In the genomic region with DNA sequence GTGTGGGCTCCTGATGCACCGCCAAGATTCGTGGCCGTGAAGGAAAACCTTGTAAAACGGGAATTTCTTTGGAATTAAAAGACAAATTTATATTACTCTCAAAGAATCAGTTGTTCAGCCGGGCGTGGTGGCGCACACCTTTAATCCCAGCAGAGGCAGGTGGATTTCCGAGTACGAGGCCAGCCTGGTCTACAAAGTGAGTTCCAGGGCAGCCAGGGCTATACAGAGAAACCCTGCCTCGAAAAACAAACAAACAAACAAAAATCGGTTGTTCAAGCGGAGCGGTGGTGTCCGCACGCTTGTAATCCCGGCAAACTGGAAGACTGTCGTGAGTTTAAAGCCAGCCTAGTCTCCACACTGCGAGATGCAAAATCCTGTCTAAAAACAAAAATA, we compare ENCODE assay signal across 8 mouse cellular contexts. TPM values are rescaled to one million over a fixed set of nuclear protein-coding genes. Genes with fewer than 3 reads are reported as not detected.
DNase-seq lines count a peak whose midpoint lies in the region; ATAC-seq lines count a peak whose summit lies in the region.

No protein-coding gene starts in this region.

- WGBS in lung, embryonic 15.5 days = 16% methylated on average over 18 of the region's 18 CpGs
- WGBS in forebrain, embryonic 10.5 days = 18% methylated on average over 18 of the region's 18 CpGs
- 21% methylated on average over 18 of the region's 18 CpGs for WGBS in limb, embryonic 11.5 days
- WGBS in neural tube, embryonic 15.5 days = 19% methylated on average over 18 of the region's 18 CpGs

- H3K4me2 ChIP-seq in lung, embryonic 15.5 days = peak overlapping the region; percentile 93
- peak overlapping the region; percentile 77 for H3K4me2 ChIP-seq in limb, embryonic 11.5 days (ENCODE audit: low read depth, severe bottlenecking)
- peak overlapping the region; percentile 90 for H3K4me2 ChIP-seq in neural tube, embryonic 15.5 days

- no peaks in the 10 kb centered on the region for H3K36me3 ChIP-seq in lung, embryonic 15.5 days
- H3K36me3 ChIP-seq in forebrain, embryonic 10.5 days (replicated peaks) = peaks cover 20% of the 10 kb centered on the region
- H3K36me3 ChIP-seq in limb, embryonic 11.5 days (ENCODE audit: control insufficient read depth, insufficient read depth, low read length) = no peaks in the 10 kb centered on the region
- H3K36me3 ChIP-seq in neural tube, embryonic 15.5 days = peaks cover 8% of the 10 kb centered on the region

- peaks cover 17% of the 10 kb centered on the region for H3K4me1 ChIP-seq in lung, embryonic 15.5 days
- H3K4me1 ChIP-seq in forebrain, embryonic 10.5 days = peaks cover 20% of the 10 kb centered on the region
- H3K4me1 ChIP-seq in limb, embryonic 11.5 days (ENCODE audit: control insufficient read depth, insufficient read depth, low read length) = no peaks in the 10 kb centered on the region
- H3K4me1 ChIP-seq in neural tube, embryonic 15.5 days = peaks cover 24% of the 10 kb centered on the region

- H3K4me3 ChIP-seq in lung, embryonic 15.5 days = peak overlapping the region; percentile 84
- H3K4me3 ChIP-seq in forebrain, embryonic 10.5 days = peak overlapping the region; percentile 83
- peak overlapping the region; percentile 58 for H3K4me3 ChIP-seq in limb, embryonic 11.5 days (ENCODE audit: low read depth, low read length)
- peak overlapping the region; percentile 90 for H3K4me3 ChIP-seq in neural tube, embryonic 15.5 days (replicated peaks)

- intact Hi-C loops in left cerebral cortex, postnatal 14 days (cut with DNase I) = loop anchor here (5.0 kb wide), 1 partner anchor 131 kb away; no protein-coding TSS in a partner anchor

- no peak for ATAC-seq in lung, embryonic 15.5 days (ENCODE audit: borderline replicate concordance, extremely low read depth, low FRiP score, low TSS enrichment)
- ATAC-seq in limb, embryonic 11.5 days (ENCODE audit: insufficient number of reproducible peaks, low FRiP score, low TSS enrichment, low read depth) = 0 out of 2 replicates have a peak, but pooled peaks have one; percentile 21
- ATAC-seq in neural tube, embryonic 15.5 days (ENCODE audit: low FRiP score) = peak; percentile 11; the same call in 1 of the 2 replicates

- no peaks in the 10 kb centered on the region for H3K27me3 ChIP-seq in lung, embryonic 15.5 days
- H3K27me3 ChIP-seq in forebrain, embryonic 10.5 days (ENCODE audit: poor library complexity, severe bottlenecking) = no peaks in the 10 kb centered on the region
- H3K27me3 ChIP-seq in limb, embryonic 11.5 days (ENCODE audit: control insufficient read depth, insufficient read depth, low read length) = no peaks in the 10 kb centered on the region
- no peaks in the 10 kb centered on the region for H3K27me3 ChIP-seq in neural tube, embryonic 15.5 days (replicated peaks)

- peak overlapping the region; percentile 47 for H3K9ac ChIP-seq in lung, embryonic 15.5 days
- H3K9ac ChIP-seq in limb, embryonic 11.5 days (ENCODE audit: low read length) = no peak overlapping the region
- H3K9ac ChIP-seq in neural tube, embryonic 15.5 days (replicated peaks) = peak overlapping the region; percentile 54

- no peaks in the 10 kb centered on the region for H3K9me3 ChIP-seq in lung, embryonic 15.5 days
- no peaks in the 10 kb centered on the region for H3K9me3 ChIP-seq in forebrain, embryonic 10.5 days
- H3K9me3 ChIP-seq in limb, embryonic 11.5 days (ENCODE audit: control insufficient read depth, low read length) = no peaks in the 10 kb centered on the region
- no peaks in the 10 kb centered on the region for H3K9me3 ChIP-seq in neural tube, embryonic 15.5 days (replicated peaks)

- H3K27ac ChIP-seq in lung, embryonic 15.5 days = no peak overlapping the region
- peak overlapping the region; percentile 75 for H3K27ac ChIP-seq in forebrain, embryonic 10.5 days
- no peak overlapping the region for H3K27ac ChIP-seq in limb, embryonic 11.5 days (replicated peaks; ENCODE audit: low read depth, low read length)
- H3K27ac ChIP-seq in neural tube, embryonic 15.5 days (replicated peaks) = peak overlapping the region; percentile 55; the same call in 1 of the 2 replicates

- no peak for DNase-seq in lung, postnatal 4 days
- DNase-seq in forebrain, embryonic 10.5 days (ENCODE audit: extremely low spot score, low spot score) = no peak
- DNase-seq in limb, embryonic 11.5 days (ENCODE audit: low spot score) = no peak
- DNase-seq in cerebellum, postnatal 4 days (ENCODE audit: low spot score in 2 of 2) = no peak
- DNase-seq in left cerebral cortex, postnatal 14 days (ENCODE audit: low spot score in 2 of 2) = no peak
- DNase-seq in MN1 (ENCODE audit: low spot score) = no peak

RNA-seq across cellular contexts. Expression of a gene that starts 0.3 kb away (rescaled TPM):
- 13.7 and 13.8 TPM in 2 replicates for polyA plus RNA-seq in lung, embryonic 15.5 days (2015; fragmentation: Nextera tagmentation; extraction: Ambion mirVana)
- 43.8 and 43.9 TPM in 2 replicates for polyA plus RNA-seq in forebrain, embryonic 10.5 days (2016; fragmentation: Nextera tagmentation; extraction: Ambion mirVana)
- polyA plus RNA-seq in limb, embryonic 11.5 days (2014; fragmentation: Nextera tagmentation; extraction: Ambion mirVana) = 16.1 and 18.4 TPM in 2 replicates
- 17.9 and 18.5 TPM in 2 replicates for polyA plus RNA-seq in neural tube, embryonic 15.5 days (2015; fragmentation: Nextera tagmentation; extraction: Ambion mirVana)
- total RNA-seq in left cerebral cortex, postnatal 14 days (2021) = 10 to 100 TPM; 39.2 to 42.1 TPM

RNA-seq across cellular contexts. Expression of a gene that starts 15.4 kb away (rescaled TPM):
- 619 and 635 TPM in 2 replicates for polyA plus RNA-seq in lung, embryonic 15.5 days (2015; fragmentation: Nextera tagmentation; extraction: Ambion mirVana)
- polyA plus RNA-seq in forebrain, embryonic 10.5 days (2016; fragmentation: Nextera tagmentation; extraction: Ambion mirVana) = 1,170 and 1,238 TPM in 2 replicates
- 820 and 869 TPM in 2 replicates for polyA plus RNA-seq in limb, embryonic 11.5 days (2014; fragmentation: Nextera tagmentation; extraction: Ambion mirVana)
- 540 and 577 TPM in 2 replicates for polyA plus RNA-seq in neural tube, embryonic 15.5 days (2015; fragmentation: Nextera tagmentation; extraction: Ambion mirVana)
- 100 to 1,000 TPM; 601 to 606 TPM for total RNA-seq in left cerebral cortex, postnatal 14 days (2021)

RNA-seq across cellular contexts. Expression of a gene that starts 36.9 kb away (rescaled TPM):
- polyA plus RNA-seq in lung, embryonic 15.5 days (2015; fragmentation: Nextera tagmentation; extraction: Ambion mirVana) = 71.4 and 72.6 TPM in 2 replicates
- polyA plus RNA-seq in forebrain, embryonic 10.5 days (2016; fragmentation: Nextera tagmentation; extraction: Ambion mirVana) = 101 and 103 TPM in 2 replicates
- 86.2 and 91.6 TPM in 2 replicates for polyA plus RNA-seq in limb, embryonic 11.5 days (2014; fragmentation: Nextera tagmentation; extraction: Ambion mirVana)
- 59.7 and 61.4 TPM in 2 replicates for polyA plus RNA-seq in neural tube, embryonic 15.5 days (2015; fragmentation: Nextera tagmentation; extraction: Ambion mirVana)
- 10 to 100 TPM; 21.9 to 27.2 TPM for total RNA-seq in left cerebral cortex, postnatal 14 days (2021)

RNA-seq across cellular contexts. Expression of a gene that starts 37.0 kb away (rescaled TPM):
- polyA plus RNA-seq in lung, embryonic 15.5 days (2015; fragmentation: Nextera tagmentation; extraction: Ambion mirVana) = 88.1 and 96.2 TPM in 2 replicates
- 85.8 and 92.4 TPM in 2 replicates for polyA plus RNA-seq in forebrain, embryonic 10.5 days (2016; fragmentation: Nextera tagmentation; extraction: Ambion mirVana)
- 69.3 and 72.1 TPM in 2 replicates for polyA plus RNA-seq in limb, embryonic 11.5 days (2014; fragmentation: Nextera tagmentation; extraction: Ambion mirVana)
- polyA plus RNA-seq in neural tube, embryonic 15.5 days (2015; fragmentation: Nextera tagmentation; extraction: Ambion mirVana) = 89.3 and 90.6 TPM in 2 replicates
- 10 to 100 TPM; 54.9 to 60.4 TPM for total RNA-seq in left cerebral cortex, postnatal 14 days (2021)

RNA-seq across cellular contexts. Expression of a gene that starts 48.4 kb away (rescaled TPM):
- 4.1 and 4.4 TPM in 2 replicates for polyA plus RNA-seq in lung, embryonic 15.5 days (2015; fragmentation: Nextera tagmentation; extraction: Ambion mirVana)
- 5.4 and 5.5 TPM in 2 replicates for polyA plus RNA-seq in forebrain, embryonic 10.5 days (2016; fragmentation: Nextera tagmentation; extraction: Ambion mirVana)
- polyA plus RNA-seq in limb, embryonic 11.5 days (2014; fragmentation: Nextera tagmentation; extraction: Ambion mirVana) = 2.4 and 2.7 TPM in 2 replicates
- 7.0 and 7.1 TPM in 2 replicates for polyA plus RNA-seq in neural tube, embryonic 15.5 days (2015; fragmentation: Nextera tagmentation; extraction: Ambion mirVana)
- 10 to 100 TPM; 10.5 to 10.6 TPM for total RNA-seq in left cerebral cortex, postnatal 14 days (2021)

Comparison
In these comparisons a context has a peak if more than half of its experiments do, and no peak if none do; other contexts are left out.
1. H3K27ac ChIP-seq: peak in forebrain, embryonic 10.5 days (single experiment) and neural tube, embryonic 15.5 days (single experiment); none in lung, embryonic 15.5 days (single experiment) and limb, embryonic 11.5 days (single experiment).
2. Peak in every context shown above with its lines, with median percentiles within 50 percentile points of each other: H3K4me2 ChIP-seq and H3K4me3 ChIP-seq.